Mouse (Mus musculus) large intestine, adult 2 months (tissue): ENCODE measurements around the gene Spindoc. TPM values are rescaled to one million over a fixed set of nuclear protein-coding genes. Genes with fewer than 3 reads are reported as not detected.

Source experiments
- DNase-seq: peaks from one replicate; pipeline ENCODE4 v3.0.0-alpha.2; 2012; ENCODE audit warnings: low read depth, low spot score
- WGBS: fragments of 180-500 bp; shearing (Covaris S2); methylation state at CpG from one replicate; pipeline ENCODE4 v1.1.7; 2018; 5-methylcytosine and 5-hydroxymethylcytosine counted together
- polyA plus RNA-seq: library from polyadenylated mRNA; depleted of rRNA; stranded (reverse); fragments of >200 nt; gene quantifications from 2 replicates; pipeline ENCODE4 v1.2.3, GENCODE M21; 2012; rRNA removed

The Spindoc gene
- polyA plus RNA-seq = 14.1 and 14.2 TPM in 2 replicates

- DNase-seq = peak; percentile 64
- WGBS = 4% methylated on average over 52 of the region's 52 CpGs
Measured at GRCm38 (mm10) chr19:7382903-7383865, at the start of gene Spindoc. Gene Spindoc (minus strand): TSS chr19:7382994.

- 49% methylated on average over 3 of the region's 3 CpGs for WGBS
- DNase-seq = no peak
Measured at GRCm38 (mm10) chr19:7425398-7425775, 42.6 kb upstream of the Spindoc start.

GRCm38 (mm10) chr19:7424590-7425397 is 42.0 kb upstream of the Spindoc start:
- WGBS = 64% methylated on average over 8 of the region's 8 CpGs

GRCm38 (mm10) chr19:7424131-7424530 is 41.3 kb upstream of the Spindoc start:
- DNase-seq = no peak
- 51% methylated on average over 7 of the region's 7 CpGs for WGBS

More at GRCm38 (mm10) chr19:7424590-7425397, 42.0 kb upstream of the Spindoc start:
- DNase-seq = no peak

GRCm38 (mm10) chr19:7423656-7424030 is 40.8 kb upstream of the Spindoc start:
- DNase-seq = no peak
- WGBS = 29% methylated on average over 16 of the region's 16 CpGs

- WGBS = 25% methylated on average over 51 of the region's 51 CpGs
- peak; percentile 31 for DNase-seq
Measured at GRCm38 (mm10) chr19:7423028-7423655, 40.3 kb upstream of the Spindoc start.

GRCm38 (mm10) chr19:7422656-7423027 is 39.8 kb upstream of the Spindoc start:
- WGBS = 71% methylated on average over 35 of the region's 35 CpGs

GRCm38 (mm10) chr19:7421602-7422591 is 39.1 kb upstream of the Spindoc start:
- no peak for DNase-seq

More at GRCm38 (mm10) chr19:7422656-7423027, 39.8 kb upstream of the Spindoc start:
- no peak for DNase-seq

GRCm38 (mm10) chr19:7420841-7421601 is 38.2 kb upstream of the Spindoc start:
- no peak for DNase-seq

More at GRCm38 (mm10) chr19:7421602-7422591, 39.1 kb upstream of the Spindoc start:
- 79% methylated on average over 48 of the region's 48 CpGs for whole genome bisulfite sequencing

GRCm38 (mm10) chr19:7420108-7420507 is 37.3 kb upstream of the Spindoc start:
- 87% methylated on average over 12 of the region's 12 CpGs for WGBS
- DNase-seq = no peak

More at GRCm38 (mm10) chr19:7420841-7421601, 38.2 kb upstream of the Spindoc start:
- WGBS = 90% methylated on average over 27 of the region's 27 CpGs

GRCm38 (mm10) chr19:7419134-7419533 is 36.3 kb upstream of the Spindoc start:
- DNase-seq = no peak
- 54% methylated on average over 6 of the region's 6 CpGs for WGBS

GRCm38 (mm10) chr19:7417911-7418849 is 35.4 kb upstream of the Spindoc start:
- 1% methylated on average over 56 of the region's 59 CpGs for WGBS
- no peak for DNase-seq

GRCm38 (mm10) chr19:7416834-7417735 is 34.3 kb upstream of the Spindoc start, which contains the start of gene 2700081O15Rik:
Gene 2700081O15Rik (plus strand): TSS chr19:7417625.
- WGBS = under 1% methylated on average over 104 of the region's 107 CpGs
- DNase-seq = no peak

- DNase-seq = no peak
- WGBS = 50% methylated on average over 22 of the region's 22 CpGs
Measured at GRCm38 (mm10) chr19:7415916-7416833, 33.4 kb upstream of the Spindoc start.

- 42% methylated on average over 2 of the region's 2 CpGs for WGBS
- DNase-seq = no peak
Measured at GRCm38 (mm10) chr19:7412361-7412760, 29.6 kb upstream of the Spindoc start.
